Mouse (Mus musculus) ZHBTc4 (cell line): Measurements from ENCODE around the gene Kmt2d.

Source experiments
- DNase-seq: peaks from one replicate; pipeline ENCODE4 v3.0.0-alpha.2; 2011; ENCODE audit warnings: low read depth, low spot score

Gene Kmt2d

GRCm38 (mm10) chr15:98859319-98860043 lies 11.5 kb downstream of the Kmt2d start:
- DNase-seq = no peak

- no peak for DNase-seq
Measured at GRCm38 (mm10) chr15:98854214-98854613, 16.8 kb downstream of the Kmt2d start.

GRCm38 (mm10) chr15:98853161-98853937 lies 17.7 kb downstream of the Kmt2d start:
- DNase-seq = no peak

- no peak for DNase-seq
Measured at GRCm38 (mm10) chr15:98852733-98853132, 18.3 kb downstream of the Kmt2d start.

- DNase-seq = no peak
Measured at GRCm38 (mm10) chr15:98852071-98852470, 18.9 kb downstream of the Kmt2d start.

GRCm38 (mm10) chr15:98851229-98851818 lies 19.7 kb downstream of the Kmt2d start:
- DNase-seq = no peak

GRCm38 (mm10) chr15:98850668-98851067 lies 20.3 kb downstream of the Kmt2d start:
- no peak for DNase-seq

GRCm38 (mm10) chr15:98849956-98850600 lies 20.9 kb downstream of the Kmt2d start:
- DNase-seq = no peak

GRCm38 (mm10) chr15:98849165-98849564 lies 21.8 kb downstream of the Kmt2d start:
- no peak for DNase-seq

GRCm38 (mm10) chr15:98846140-98846539 lies 24.9 kb downstream of the Kmt2d start:
- no peak for DNase-seq

GRCm38 (mm10) chr15:98845149-98845548 lies 25.9 kb downstream of the Kmt2d start:
- no peak for DNase-seq

GRCm38 (mm10) chr15:98843595-98844223 lies 27.3 kb downstream of the Kmt2d start:
- no peak for DNase-seq

GRCm38 (mm10) chr15:98839671-98840585 lies 31.1 kb downstream of the Kmt2d start:
- no peak for DNase-seq

- DNase-seq = no peak
Measured at GRCm38 (mm10) chr15:98839161-98839560, 31.8 kb downstream of the Kmt2d start.

- no peak for DNase-seq
Measured at GRCm38 (mm10) chr15:98837743-98838103, 33.3 kb downstream of the Kmt2d start.

- no peak for DNase-seq
Measured at GRCm38 (mm10) chr15:98837006-98837742, 33.8 kb downstream of the Kmt2d start.

- no peak for DNase-seq
Measured at GRCm38 (mm10) chr15:98835291-98835690, 35.7 kb downstream of the Kmt2d start.

GRCm38 (mm10) chr15:98834059-98834458 lies 36.9 kb downstream of the Kmt2d start:
- DNase-seq = no peak

- no peak for DNase-seq
Measured at GRCm38 (mm10) chr15:98833281-98833680, 37.7 kb downstream of the Kmt2d start.
